Mouse (Mus musculus) megakaryocyte, embryonic 14.5 days (primary cell): ENCODE data around the gene Borcs5.

ENCODE experiments used
- FLI1 ChIP-seq: IDR thresholded peaks from 2 replicates; pipeline ENCODE4 v1.6.1; 2012; ENCODE audit warnings: low read length, inconsistent platforms, mixed read lengths
- GATA1 ChIP-seq: IDR thresholded peaks from 3 replicates; pipeline ENCODE4 v1.6.1; 2012; ENCODE audit warnings: mixed read lengths, low read length, inconsistent platforms, borderline replicate concordance

DNA sequence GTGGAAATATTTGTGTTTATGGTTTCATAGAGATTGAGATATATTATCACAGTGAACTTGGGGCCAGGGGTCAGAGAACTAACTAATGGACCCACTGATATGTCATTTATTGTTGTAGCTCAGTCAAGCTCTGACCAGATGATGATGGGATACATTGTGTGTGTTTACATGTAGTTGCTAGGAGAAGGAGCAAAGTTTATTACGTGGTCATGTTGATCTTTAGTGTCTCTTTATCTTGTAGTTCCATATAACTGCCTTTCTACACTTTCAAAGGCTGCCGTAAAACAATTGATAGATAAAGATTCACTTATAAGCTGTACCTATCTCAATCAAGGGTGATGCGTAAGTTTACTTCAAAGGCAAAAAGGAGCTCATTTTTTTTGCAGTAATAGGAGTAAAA lies 38.7 kb downstream of the Borcs5 start:
- no peak for TF ChIP-seq GATA1
- no peak for TF ChIP-seq FLI1
